Mouse (Mus musculus): Measurements from ENCODE around the gene Tgfbr3. TPM values are rescaled to one million over a fixed set of nuclear protein-coding genes. Genes with fewer than 3 reads are reported as not detected.

Tgfbr3 gene
- polyA plus RNA-seq, 1 experiment: 0.71 TPM

DNA sequence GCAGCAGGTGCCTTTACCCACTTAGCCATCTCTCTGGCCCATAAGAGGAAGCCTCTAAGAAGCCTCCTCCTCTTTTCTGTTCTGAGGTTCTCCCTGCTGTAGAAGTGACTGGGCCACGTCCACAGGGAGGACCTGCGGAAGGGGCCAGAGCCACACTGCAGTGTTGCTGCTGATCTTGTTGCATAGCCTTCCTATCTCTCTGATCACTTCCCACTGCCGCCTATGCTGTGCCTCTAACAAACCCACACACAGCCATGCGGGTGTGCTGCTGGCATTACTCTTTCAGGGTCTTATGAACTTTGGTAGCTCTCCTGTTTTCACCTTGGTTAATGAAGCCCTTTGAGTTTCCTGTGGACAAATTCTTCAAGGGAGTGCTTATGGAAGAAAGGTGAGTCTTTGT, 144.3 kb downstream of the Tgfbr3 start:
- Histone ChIP-seq H3ac (ENCODE audit: control insufficient read depth, insufficient read length) (no peak overlapping the region), H3K27me3 (ENCODE audit: control insufficient read depth, insufficient read depth, insufficient read length) (peaks cover 15% of the 10 kb centered on the region)

DNA sequence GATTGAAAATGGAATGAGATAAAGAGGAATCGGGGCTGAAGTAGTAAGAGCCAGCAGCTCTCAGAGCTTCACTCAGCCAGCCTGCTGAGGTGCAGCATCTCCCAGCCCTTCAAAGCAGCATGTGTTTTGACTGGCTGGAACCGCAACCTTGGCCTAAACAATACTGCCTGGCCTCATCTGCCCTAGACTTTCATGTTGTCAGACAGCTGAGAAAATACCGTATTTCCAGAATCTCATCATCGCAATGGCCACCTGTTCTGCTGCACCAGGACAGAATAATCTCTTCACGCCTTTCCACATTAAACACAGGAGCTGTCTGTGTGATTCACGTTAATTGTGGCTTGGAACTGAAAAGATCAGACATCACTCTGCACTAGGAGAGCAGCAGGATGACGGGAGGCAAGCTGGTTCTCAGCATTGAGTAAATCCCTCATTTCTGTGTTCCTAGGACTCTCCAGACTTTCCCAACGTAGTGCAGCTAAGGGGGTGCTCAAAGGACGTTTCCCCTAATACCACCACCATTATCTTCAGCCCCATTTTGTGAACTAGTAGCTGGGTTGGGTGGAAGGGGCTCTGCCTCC, 145.1 kb downstream of the Tgfbr3 start:
- Histone ChIP-seq H3K27me3 (ENCODE audit: control insufficient read depth, insufficient read depth, insufficient read length) (peaks cover 8% of the 10 kb centered on the region), H3K36me3 (ENCODE audit: control insufficient read depth, insufficient read depth) (no peaks in the 10 kb centered on the region), H3ac (ENCODE audit: control insufficient read depth, insufficient read length) (no peak overlapping the region), H3K79me2 (ENCODE audit: control insufficient read depth, insufficient read depth) (no peaks in the 10 kb centered on the region), H3K4me2 (ENCODE audit: low read depth) (peak overlapping the region; percentile 4), H3K4me3 (no peak overlapping the region)
- TF ChIP-seq MAX (IDR thresholded peaks at IDR 0.05; ENCODE audit: low read depth) (no peak), USF1 (IDR thresholded peaks at IDR 0.05; ENCODE audit: low read depth) (no peak), TCF3 (IDR thresholded peaks at IDR 0.05; ENCODE audit: insufficient read length, low read depth) (no peak), POLR2A (IDR thresholded peaks at IDR 0.05; ENCODE audit: insufficient read length, low read depth) (no peak), SRF (IDR thresholded peaks at IDR 0.05; ENCODE audit: control insufficient read depth, insufficient read length, low read depth) (no peak), E2F4 (IDR thresholded peaks at IDR 0.05; ENCODE audit: insufficient read depth) (no peak), TCF12 (IDR thresholded peaks at IDR 0.05; ENCODE audit: insufficient read depth, poor library complexity, severe bottlenecking) (peak; percentile 5), MYOG (IDR thresholded peaks at IDR 0.05; ENCODE audit: control insufficient read depth in 1 of 3, insufficient read depth in 1 of 3, insufficient read length in 2 of 3, low read depth in 2 of 3) (no peak), CEBPB (IDR thresholded peaks at IDR 0.05; ENCODE audit: insufficient read depth, poor library complexity, severe bottlenecking) (no peak), REST (IDR thresholded peaks at IDR 0.05; ENCODE audit: insufficient read depth, insufficient read length) (no peak), POLR2AphosphoS2 (IDR thresholded peaks at IDR 0.05; ENCODE audit: insufficient read length, low read depth) (no peak), MYOD1 (IDR thresholded peaks at IDR 0.05; ENCODE audit: control insufficient read depth in 1 of 3, insufficient read length in 2 of 3, low read depth in 2 of 3) (peak in 2 of 3 experiments; percentile 37 to 69)

More for the DNA sequence above, 144.3 kb downstream of the Tgfbr3 start:
- TF ChIP-seq CEBPB (IDR thresholded peaks at IDR 0.05; ENCODE audit: insufficient read depth, poor library complexity, severe bottlenecking) (no peak), POLR2AphosphoS2 (IDR thresholded peaks at IDR 0.05; ENCODE audit: insufficient read length, low read depth) (no peak), TCF3 (IDR thresholded peaks at IDR 0.05; ENCODE audit: insufficient read length, low read depth) (no peak), E2F4 (IDR thresholded peaks at IDR 0.05; ENCODE audit: insufficient read depth) (no peak), MAX (IDR thresholded peaks at IDR 0.05; ENCODE audit: low read depth) (no peak), USF1 (IDR thresholded peaks at IDR 0.05; ENCODE audit: low read depth) (no peak), SRF (IDR thresholded peaks at IDR 0.05; ENCODE audit: control insufficient read depth, insufficient read length, low read depth) (no peak), MYOG (IDR thresholded peaks at IDR 0.05; ENCODE audit: control insufficient read depth in 1 of 3, insufficient read depth in 1 of 3, insufficient read length in 2 of 3, low read depth in 2 of 3) (no peak), POLR2A (IDR thresholded peaks at IDR 0.05; ENCODE audit: insufficient read length, low read depth) (no peak)
- no peaks in the 10 kb centered on the region for H3K79me2 ChIP-seq (ENCODE audit: control insufficient read depth, insufficient read depth)
- H3K4me3 ChIP-seq: no peak overlapping the region
- H3K36me3 ChIP-seq (ENCODE audit: control insufficient read depth, insufficient read depth): no peaks in the 10 kb centered on the region
- no peak overlapping the region for H3K4me2 ChIP-seq (ENCODE audit: low read depth)

- H3K36me3 ChIP-seq (ENCODE audit: control insufficient read depth, insufficient read depth): no peaks in the 10 kb centered on the region
- H3K79me2 ChIP-seq (ENCODE audit: control insufficient read depth, insufficient read depth): no peaks in the 10 kb centered on the region
- H3ac ChIP-seq (ENCODE audit: control insufficient read depth, insufficient read length): no peak overlapping the region
- no peak overlapping the region for H3K4me2 ChIP-seq (ENCODE audit: low read depth)
- no peak for TF ChIP-seq CEBPB (IDR thresholded peaks at IDR 0.05; ENCODE audit: insufficient read depth, poor library complexity, severe bottlenecking)
- no peak for TF ChIP-seq TCF12 (IDR thresholded peaks at IDR 0.05; ENCODE audit: insufficient read depth, poor library complexity, severe bottlenecking)
- no peak for TF ChIP-seq E2F4 (IDR thresholded peaks at IDR 0.05; ENCODE audit: insufficient read depth)
- no peak for TF ChIP-seq REST (IDR thresholded peaks at IDR 0.05; ENCODE audit: insufficient read depth, insufficient read length)
- TF ChIP-seq USF1 (IDR thresholded peaks at IDR 0.05; ENCODE audit: low read depth): no peak
- no peak overlapping the region for H3K4me3 ChIP-seq
- H3K27me3 ChIP-seq (ENCODE audit: control insufficient read depth, insufficient read depth, insufficient read length): peaks cover 8% of the 10 kb centered on the region
These were observed 146.0 kb downstream of the Tgfbr3 start for GRCm38 (mm10) chr5:107143406-107143805.

GRCm38 (mm10) chr5:107142791-107143190, 146.6 kb downstream of the Tgfbr3 start:
- Histone ChIP-seq H3K27me3 (ENCODE audit: control insufficient read depth, insufficient read depth, insufficient read length) (peaks cover 8% of the 10 kb centered on the region), H3K4me2 (ENCODE audit: low read depth) (no peak overlapping the region), H3K36me3 (ENCODE audit: control insufficient read depth, insufficient read depth) (no peaks in the 10 kb centered on the region), H3ac (ENCODE audit: control insufficient read depth, insufficient read length) (no peak overlapping the region), H3K4me3 (no peak overlapping the region), H3K79me2 (ENCODE audit: control insufficient read depth, insufficient read depth) (no peaks in the 10 kb centered on the region)
- TF ChIP-seq MYOG (IDR thresholded peaks at IDR 0.05; ENCODE audit: control insufficient read depth in 1 of 3, insufficient read depth in 1 of 3, insufficient read length in 2 of 3, low read depth in 2 of 3) (no peak), USF1 (IDR thresholded peaks at IDR 0.05; ENCODE audit: low read depth) (no peak), REST (IDR thresholded peaks at IDR 0.05; ENCODE audit: insufficient read depth, insufficient read length) (no peak), E2F4 (IDR thresholded peaks at IDR 0.05; ENCODE audit: insufficient read depth) (no peak), SRF (IDR thresholded peaks at IDR 0.05; ENCODE audit: control insufficient read depth, insufficient read length, low read depth) (no peak), POLR2AphosphoS2 (IDR thresholded peaks at IDR 0.05; ENCODE audit: insufficient read length, low read depth) (no peak), MAX (IDR thresholded peaks at IDR 0.05; ENCODE audit: low read depth) (no peak), CEBPB (IDR thresholded peaks at IDR 0.05; ENCODE audit: insufficient read depth, poor library complexity, severe bottlenecking) (no peak), MYOD1 (IDR thresholded peaks at IDR 0.05; ENCODE audit: control insufficient read depth in 1 of 3, insufficient read length in 2 of 3, low read depth in 2 of 3) (no peak), TCF12 (IDR thresholded peaks at IDR 0.05; ENCODE audit: insufficient read depth, poor library complexity, severe bottlenecking) (no peak), TCF3 (IDR thresholded peaks at IDR 0.05; ENCODE audit: insufficient read length, low read depth) (no peak), POLR2A (IDR thresholded peaks at IDR 0.05; ENCODE audit: insufficient read length, low read depth) (no peak)

- Histone ChIP-seq H3K79me2 (ENCODE audit: control insufficient read depth, insufficient read depth) (no peaks in the 10 kb centered on the region), H3ac (ENCODE audit: control insufficient read depth, insufficient read length) (no peak overlapping the region), H3K4me2 (ENCODE audit: low read depth) (no peak overlapping the region), H3K27me3 (ENCODE audit: control insufficient read depth, insufficient read depth, insufficient read length) (peaks cover 8% of the 10 kb centered on the region), H3K4me3 (no peak overlapping the region), H3K36me3 (ENCODE audit: control insufficient read depth, insufficient read depth) (no peaks in the 10 kb centered on the region)
- TF ChIP-seq MAX (IDR thresholded peaks at IDR 0.05; ENCODE audit: low read depth) (no peak), TCF12 (IDR thresholded peaks at IDR 0.05; ENCODE audit: insufficient read depth, poor library complexity, severe bottlenecking) (no peak), USF1 (IDR thresholded peaks at IDR 0.05; ENCODE audit: low read depth) (no peak), CEBPB (IDR thresholded peaks at IDR 0.05; ENCODE audit: insufficient read depth, poor library complexity, severe bottlenecking) (no peak)
These were observed 148.1 kb downstream of the Tgfbr3 start for GRCm38 (mm10) chr5:107141375-107141774.

All from myocyte (in vitro differentiated cells).